Mouse (Mus musculus): ENCODE measurements around the gene Ice1. TPM values are rescaled to one million over a fixed set of nuclear protein-coding genes. Genes with fewer than 3 reads are reported as not detected.

Ice1 gene
- total RNA-seq, 1 experiment, result 56.4 TPM

GRCm38 (mm10) chr13:70644083-70644462, 6.6 kb upstream of the Ice1 start:
- no peaks in the 10 kb centered on the region for H3K4me1 ChIP-seq (ENCODE audit: control insufficient read depth in 2 of 2, insufficient read depth in 2 of 2, low read length in 2 of 2, poor library complexity in 1 of 2)
- no peak for TF ChIP-seq MAFK (IDR thresholded peaks at IDR 0.05; ENCODE audit: insufficient read depth, low read depth, low read length)
- no peak for TF ChIP-seq HCFC1 (IDR thresholded peaks at IDR 0.05; ENCODE audit: borderline replicate concordance, insufficient read depth, low read length)
- no peak for TF ChIP-seq ZC3H11A (IDR thresholded peaks at IDR 0.05; ENCODE audit: borderline replicate concordance, low read depth, low read length)
- no peak for TF ChIP-seq CHD2 (IDR thresholded peaks at IDR 0.05; ENCODE audit: low read depth, low read length)
- TF ChIP-seq ZNF384 (IDR thresholded peaks at IDR 0.05; ENCODE audit: low read depth, low read length), result no peak
- H3K27ac ChIP-seq (ENCODE audit: insufficient read depth, low read depth, low read length, poor library complexity, severe bottlenecking), result no peak overlapping the region
- H3K9me3 ChIP-seq (ENCODE audit: control insufficient read depth, insufficient read depth, low read depth, low read length), result no peaks in the 10 kb centered on the region
- no peaks in the 10 kb centered on the region for H3K36me3 ChIP-seq (ENCODE audit: control insufficient read depth, insufficient read depth, low read length, poor library complexity, severe bottlenecking)
- H3K9ac ChIP-seq (ENCODE audit: insufficient read depth, low read depth, low read length, poor library complexity, severe bottlenecking), result no peak overlapping the region
- no peak for DNase-seq (ENCODE audit: low read depth, low spot score)
- no peak overlapping the region for H3K4me3 ChIP-seq (ENCODE audit: insufficient read depth in 1 of 2, low read depth in 1 of 2, low read length in 2 of 2, poor library complexity in 1 of 2, severe bottlenecking in 1 of 2)
- in situ Hi-C loops (cut with MboI; ENCODE audit: low sequenced_read_pairs in 2 of 2, unreplicated experiment in 2 of 2), result loop anchor here (5.0 to 25.0 kb wide), 4 partner anchors 193 to 358 kb away; partner anchors contain the start of gene Adamts16 (in 1 of the 2)

GRCm38 (mm10) chr13:70643408-70644082, 6.1 kb upstream of the Ice1 start:
- H3K4me1 ChIP-seq (ENCODE audit: control insufficient read depth in 2 of 2, insufficient read depth in 2 of 2, low read length in 2 of 2, poor library complexity in 1 of 2), result no peaks in the 10 kb centered on the region
- peak; percentile 66 for DNase-seq (ENCODE audit: low read depth, low spot score)
- H3K36me3 ChIP-seq (ENCODE audit: control insufficient read depth, insufficient read depth, low read length, poor library complexity, severe bottlenecking), result no peaks in the 10 kb centered on the region
- no peak overlapping the region for H3K9ac ChIP-seq (ENCODE audit: insufficient read depth, low read depth, low read length, poor library complexity, severe bottlenecking)
- H3K4me3 ChIP-seq (ENCODE audit: insufficient read depth in 1 of 2, low read depth in 1 of 2, low read length in 2 of 2, poor library complexity in 1 of 2, severe bottlenecking in 1 of 2), result no peak overlapping the region
- TF ChIP-seq CHD2 (IDR thresholded peaks at IDR 0.05; ENCODE audit: low read depth, low read length), result no peak
- TF ChIP-seq ZNF384 (IDR thresholded peaks at IDR 0.05; ENCODE audit: low read depth, low read length), result no peak
- peak; percentile 64 for TF ChIP-seq ZC3H11A (IDR thresholded peaks at IDR 0.05; ENCODE audit: borderline replicate concordance, low read depth, low read length)
- TF ChIP-seq HCFC1 (IDR thresholded peaks at IDR 0.05; ENCODE audit: borderline replicate concordance, insufficient read depth, low read length), result no peak
- TF ChIP-seq MAFK (IDR thresholded peaks at IDR 0.05; ENCODE audit: insufficient read depth, low read depth, low read length), result no peak
- H3K27ac ChIP-seq (ENCODE audit: insufficient read depth, low read depth, low read length, poor library complexity, severe bottlenecking), result no peak overlapping the region
- in situ Hi-C loops (cut with MboI; ENCODE audit: low sequenced_read_pairs in 2 of 2, unreplicated experiment in 2 of 2), result loop anchor here (5.0 to 25.0 kb wide), 4 partner anchors 194 to 359 kb away; partner anchors contain the start of gene Adamts16 (in 1 of the 2)
- no peaks in the 10 kb centered on the region for H3K9me3 ChIP-seq (ENCODE audit: control insufficient read depth, insufficient read depth, low read depth, low read length)

GRCm38 (mm10) chr13:70641941-70642340, 4.5 kb upstream of the Ice1 start:
- no peak overlapping the region for H3K4me3 ChIP-seq (ENCODE audit: insufficient read depth in 1 of 2, low read depth in 1 of 2, low read length in 2 of 2, poor library complexity in 1 of 2, severe bottlenecking in 1 of 2)
- in situ Hi-C loops (cut with MboI; ENCODE audit: low sequenced_read_pairs in 2 of 2, unreplicated experiment in 2 of 2), result loop anchor here (5.0 to 25.0 kb wide), 4 partner anchors 195 to 360 kb away; partner anchors contain the start of gene Adamts16 (in 1 of the 2)
- no peaks in the 10 kb centered on the region for H3K36me3 ChIP-seq (ENCODE audit: control insufficient read depth, insufficient read depth, low read length, poor library complexity, severe bottlenecking)
- H3K27ac ChIP-seq (ENCODE audit: insufficient read depth, low read depth, low read length, poor library complexity, severe bottlenecking), result no peak overlapping the region
- DNase-seq (ENCODE audit: low read depth, low spot score), result no peak
- H3K4me1 ChIP-seq (ENCODE audit: control insufficient read depth in 2 of 2, insufficient read depth in 2 of 2, low read length in 2 of 2, poor library complexity in 1 of 2), result no peaks in the 10 kb centered on the region
- H3K9ac ChIP-seq (ENCODE audit: insufficient read depth, low read depth, low read length, poor library complexity, severe bottlenecking), result no peak overlapping the region
- H3K9me3 ChIP-seq (ENCODE audit: control insufficient read depth, insufficient read depth, low read depth, low read length), result no peaks in the 10 kb centered on the region
- TF ChIP-seq MAFK (IDR thresholded peaks at IDR 0.05; ENCODE audit: insufficient read depth, low read depth, low read length) (no peak), CHD2 (IDR thresholded peaks at IDR 0.05; ENCODE audit: low read depth, low read length) (no peak), ZNF384 (IDR thresholded peaks at IDR 0.05; ENCODE audit: low read depth, low read length) (no peak)

GRCm38 (mm10) chr13:70641381-70641780, 3.9 kb upstream of the Ice1 start:
- DNase-seq (ENCODE audit: low read depth, low spot score), result no peak

More at GRCm38 (mm10) chr13:70641381-70641780, 3.9 kb upstream of the Ice1 start:
- Histone ChIP-seq H3K4me3 (ENCODE audit: insufficient read depth in 1 of 2, low read depth in 1 of 2, low read length in 2 of 2, poor library complexity in 1 of 2, severe bottlenecking in 1 of 2) (no peak overlapping the region), H3K4me1 (ENCODE audit: control insufficient read depth in 2 of 2, insufficient read depth in 2 of 2, low read length in 2 of 2, poor library complexity in 1 of 2) (peaks cover 0 to 4% of the 10 kb centered on the region in 2 experiments; a peak in 1 of 4 replicates), H3K27ac (ENCODE audit: insufficient read depth, low read depth, low read length, poor library complexity, severe bottlenecking) (no peak overlapping the region), H3K36me3 (ENCODE audit: control insufficient read depth, insufficient read depth, low read length, poor library complexity, severe bottlenecking) (no peaks in the 10 kb centered on the region), H3K9me3 (ENCODE audit: control insufficient read depth, insufficient read depth, low read depth, low read length) (no peaks in the 10 kb centered on the region), H3K9ac (ENCODE audit: insufficient read depth, low read depth, low read length, poor library complexity, severe bottlenecking) (no peak overlapping the region)
- no peak for TF ChIP-seq ZNF384 (IDR thresholded peaks at IDR 0.05; ENCODE audit: low read depth, low read length)
- no peak for TF ChIP-seq ZC3H11A (IDR thresholded peaks at IDR 0.05; ENCODE audit: borderline replicate concordance, low read depth, low read length)
- TF ChIP-seq MAFK (IDR thresholded peaks at IDR 0.05; ENCODE audit: insufficient read depth, low read depth, low read length), result no peak
- no peak for TF ChIP-seq CHD2 (IDR thresholded peaks at IDR 0.05; ENCODE audit: low read depth, low read length)
- in situ Hi-C loops (cut with MboI; ENCODE audit: low sequenced_read_pairs in 2 of 2, unreplicated experiment in 2 of 2), result loop anchor here (5.0 to 25.0 kb wide), 4 partner anchors 196 to 361 kb away; partner anchors contain the start of gene Adamts16 (in 1 of the 2)
